Mouse (Mus musculus): ENCODE data around the gene Coro2a.

The Coro2a gene

GRCm38 (mm10) chr4:46520491-46520890 is 81.5 kb downstream of the Coro2a start:
- DNase-seq: no peak

GRCm38 (mm10) chr4:46507736-46508460 is 94.1 kb downstream of the Coro2a start:
- peak; percentile 92 to 94 for DNase-seq

DNA sequence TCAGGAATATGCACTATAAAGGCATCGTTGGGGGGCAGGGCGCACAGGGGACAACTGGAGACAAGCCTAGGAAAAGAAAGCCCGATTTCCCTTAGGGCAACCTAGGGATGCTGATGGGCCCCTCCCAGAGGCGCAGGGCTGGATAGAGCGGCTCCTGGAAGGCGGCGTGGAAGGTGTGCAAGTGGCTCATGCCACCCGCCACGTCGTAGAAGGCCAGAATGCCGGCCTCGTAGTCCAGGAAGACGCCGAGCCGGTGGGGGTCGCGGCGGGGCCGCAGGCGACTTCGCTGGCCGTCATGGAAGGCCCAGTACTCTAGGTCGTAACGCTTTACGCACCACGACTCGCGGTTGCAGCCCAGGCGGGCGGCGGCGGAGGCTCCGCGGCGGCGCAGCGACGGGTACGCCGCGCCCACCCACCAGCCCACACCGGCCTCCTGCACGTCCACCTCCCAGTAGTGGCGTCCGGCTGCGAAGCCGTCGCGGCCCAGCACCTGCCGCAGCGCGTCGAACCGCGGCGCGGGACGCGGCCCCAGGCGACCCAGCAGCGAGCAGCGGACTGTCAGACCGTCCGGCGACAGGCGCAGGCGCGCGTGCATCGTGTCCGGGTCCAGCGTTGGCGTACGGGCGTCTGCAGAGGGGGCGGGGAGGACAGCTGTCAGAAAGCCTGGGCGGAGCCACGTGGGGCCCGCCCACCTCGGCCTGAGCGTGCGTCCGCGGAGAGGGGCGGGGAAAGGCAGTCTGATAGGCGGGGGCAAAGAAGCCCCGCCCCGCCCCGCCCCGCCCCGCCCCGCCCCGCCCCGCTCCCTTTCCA is 95.0 kb downstream of the Coro2a start:
- peak; percentile 97 to 99 for DNase-seq

- no peak for DNase-seq
Observed at GRCm38 (mm10) chr4:46505361-46506057, 96.5 kb downstream of the Coro2a start.

DNA sequence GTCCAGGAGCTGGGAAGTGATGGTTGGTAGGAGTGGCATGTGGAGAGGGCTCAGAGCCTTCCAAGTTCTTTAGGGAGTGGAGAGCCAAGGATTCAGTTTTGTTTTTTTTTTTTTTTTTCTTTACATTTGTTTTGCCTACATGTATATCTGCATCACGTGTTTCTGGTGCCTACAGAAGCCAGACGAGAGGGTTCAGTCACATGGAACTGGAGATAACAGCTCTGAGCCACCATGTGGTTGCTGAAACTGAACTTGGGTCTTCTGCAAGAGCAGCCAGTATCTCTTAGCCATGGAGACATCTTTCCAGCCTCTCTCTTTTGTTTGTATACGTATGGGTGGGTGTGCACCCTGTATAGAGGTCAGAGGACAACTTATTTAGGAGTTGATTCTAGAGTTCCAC is 98.1 kb downstream of the Coro2a start:
- DNase-seq: no peak

DNA sequence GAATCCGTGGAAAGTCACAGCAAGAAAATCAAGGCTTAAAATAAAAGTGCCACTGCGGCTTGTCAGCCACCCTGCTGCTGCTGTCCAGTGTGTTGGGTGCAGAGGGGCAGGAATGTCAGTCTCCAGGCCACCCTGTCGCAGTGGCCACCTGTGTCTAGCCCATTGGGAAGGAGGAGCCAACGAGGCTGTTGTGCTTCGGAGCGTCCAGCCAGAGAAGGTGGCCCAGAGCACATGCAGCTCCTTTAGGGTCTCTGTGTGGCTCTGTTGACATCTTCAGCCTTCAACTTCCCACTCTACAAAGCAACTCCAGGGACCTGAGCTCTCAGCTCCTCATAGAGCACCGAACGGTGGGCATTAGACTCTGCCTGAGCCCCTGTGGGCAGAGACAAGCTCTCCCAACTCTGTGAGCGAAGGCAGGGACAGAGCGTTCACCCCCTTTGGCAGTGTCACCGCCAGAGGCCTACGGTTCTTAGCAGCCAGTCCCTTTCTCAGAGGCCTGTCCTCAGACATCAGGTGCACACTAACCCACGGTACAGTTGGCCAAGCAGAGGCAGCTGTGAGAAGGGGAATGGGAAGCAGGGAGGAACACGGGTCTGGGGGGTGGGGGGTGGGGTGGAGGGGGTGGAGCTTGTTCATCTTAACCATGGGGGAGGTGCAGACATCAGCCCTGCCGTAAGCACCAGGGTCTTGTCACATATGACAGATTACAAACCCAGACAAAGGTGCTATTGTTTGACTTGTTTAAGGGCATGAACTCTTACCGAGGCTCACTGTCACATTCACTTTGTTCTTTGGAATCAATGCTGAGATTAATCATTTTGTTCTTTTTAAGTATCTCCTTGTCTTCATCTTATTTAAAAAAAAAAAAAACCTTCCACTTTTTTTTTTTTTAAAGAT is 99.1 kb downstream of the Coro2a start:
- DNase-seq: no peak

- peak; percentile 65 to 72 for DNase-seq
Observed at GRCm38 (mm10) chr4:46498976-46499375, 103.0 kb downstream of the Coro2a start.

- DNase-seq: no peak
Observed at GRCm38 (mm10) chr4:46498511-46498910, 103.5 kb downstream of the Coro2a start.

- peak; percentile 75 to 77 for DNase-seq
Observed at GRCm38 (mm10) chr4:46497286-46497892, 104.6 kb downstream of the Coro2a start.

DNA sequence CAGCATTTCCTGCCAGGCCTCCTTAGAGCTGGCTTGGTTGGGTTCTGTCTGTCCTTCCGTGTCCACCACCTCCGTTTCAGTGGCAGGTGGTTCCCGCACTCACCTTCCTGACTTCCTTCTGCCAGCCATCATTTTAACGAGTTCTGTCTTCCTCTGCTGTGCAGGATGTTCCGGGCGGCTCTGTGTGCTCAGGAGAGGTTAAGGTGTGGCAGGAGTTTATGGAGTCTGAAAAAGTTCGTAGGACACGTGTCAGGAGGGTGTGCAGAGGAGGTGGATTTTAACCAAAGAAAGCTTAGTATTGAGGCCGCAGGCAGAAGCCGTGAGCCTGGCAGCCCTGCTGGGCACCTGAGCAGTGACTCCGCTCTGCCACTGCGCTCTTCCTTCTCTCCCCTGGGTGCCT is 106.5 kb downstream of the Coro2a start:
- DNase-seq: no peak

- DNase-seq: no peak
Observed at GRCm38 (mm10) chr4:46493071-46493470, 108.9 kb downstream of the Coro2a start.

GRCm38 (mm10) chr4:46489028-46489925 is 112.7 kb downstream of the Coro2a start, which contains the start of gene Nans:
Gene Nans, plus strand, starts transcription at chr4:46489248.
- peak; percentile 97 to 98 for DNase-seq

DNA sequence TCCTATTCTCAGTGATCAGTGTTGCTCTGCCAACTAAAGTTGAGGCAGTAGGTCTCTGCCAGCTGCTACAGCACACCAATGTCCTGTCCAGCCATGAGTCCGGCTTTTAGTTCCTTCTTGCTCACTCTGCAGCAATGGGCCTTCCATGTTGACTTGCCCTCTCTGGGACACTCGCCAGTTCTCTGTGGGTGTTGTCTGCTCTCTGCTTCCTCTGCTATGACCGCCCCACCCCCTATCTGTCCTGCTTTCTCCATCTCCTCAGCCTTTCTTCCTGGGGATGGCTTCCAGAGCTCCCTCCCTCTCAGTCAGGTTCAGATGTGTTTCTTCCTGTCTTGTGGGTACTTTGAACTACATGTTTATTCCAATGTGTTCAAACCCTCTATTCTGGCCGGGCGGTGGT is 114.7 kb downstream of the Coro2a start:
- peak; percentile 55 to 63 for DNase-seq

Measured in kidney, postnatal 4 days (tissue).